Mouse (Mus musculus) kidney, adult 10 weeks (tissue): ENCODE results near the gene H60c. TPM values are rescaled to one million over a fixed set of nuclear protein-coding genes. Genes with fewer than 3 reads are reported as not detected.

Experiments used
- polyA plus RNA-seq: library from polyadenylated mRNA; stranded (reverse); fragments of 350-450 nt; fragmentation: Illumina TruSeq; extraction: RNeasy Lipid Tissue Mini Kit (QIAGEN cat#74804); gene quantifications from one replicate; pipeline ENCODE4 v1.2.3, GENCODE M21; 2014; ENCODE audit warnings: low read depth, low replicate concordance

The H60c gene
- polyA plus RNA-seq = 0.16 TPM

GRCm38 (mm10) chr10:3267671-3268070, at the start of gene H60c:
Gene H60c, minus strand, starts transcription at chr10:3267771.

Other genes with a start within 250 kb of the H60c start
- gene Ppp1r14c, start 98.3 kb upstream of the H60c start, polyA plus RNA-seq = 0.44 TPM